Comparison of ENCODE assay signal across 25 mouse cellular contexts in genomic region chr9:86351491-86351890, GRCm38 (mm10).
"Had no signal": no experiment of that assay in that cellular context is flagged by ENCODE, and none has a peak within 500 bp of the region (broad histone marks: within the 10 kb centered on the region; RNA-seq: fewer than 3 reads in every experiment).

No protein-coding gene starts in this region.

- H3K9me3 ChIP-seq: heart, embryonic 12.5 days; hindbrain, embryonic 12.5 days; hindbrain, embryonic 15.5 days; intestine, embryonic 15.5 days; kidney, embryonic 15.5 days; limb, embryonic 10.5 days; limb, embryonic 12.5 days had no signal

- H3K27me3 ChIP-seq: heart, embryonic 12.5 days; hindbrain, embryonic 12.5 days; hindbrain, embryonic 15.5 days; intestine, embryonic 15.5 days; kidney, embryonic 15.5 days; limb, embryonic 12.5 days had no signal

- DNase-seq: forebrain, postnatal 0 days; gastrocnemius, postnatal 14 days; gastrocnemius, postnatal 36 days; heart, adult 11 months; heart, adult 2 months; heart, postnatal 10 days; heart, postnatal 4 days; kidney, adult 2 months; kidney, adult 9 months; kidney, postnatal 14 days; kidney, postnatal 36 days; layer of hippocampus, adult 9-11 months; layer of hippocampus, postnatal 36 days; liver had no signal

- H3K9ac ChIP-seq: forebrain, postnatal 0 days; heart, embryonic 12.5 days; hindbrain, embryonic 12.5 days; hindbrain, embryonic 15.5 days; intestine, embryonic 15.5 days; kidney, embryonic 15.5 days; limb, embryonic 12.5 days had no signal

- H3K36me3 ChIP-seq: heart, embryonic 12.5 days; hindbrain, embryonic 10.5 days; hindbrain, embryonic 12.5 days; hindbrain, embryonic 15.5 days; intestine, embryonic 15.5 days; kidney, embryonic 15.5 days; limb, embryonic 10.5 days; limb, embryonic 12.5 days had no signal

- H3K4me3 ChIP-seq: heart, adult 2 months; heart, embryonic 12.5 days; hindbrain, embryonic 10.5 days; hindbrain, embryonic 12.5 days; hindbrain, embryonic 15.5 days; intestine, embryonic 15.5 days; kidney, embryonic 15.5 days; limb, embryonic 10.5 days; limb, embryonic 12.5 days had no signal

- H3K4me1 ChIP-seq: heart, embryonic 12.5 days; hindbrain, embryonic 10.5 days; hindbrain, embryonic 12.5 days; hindbrain, embryonic 15.5 days; intestine, embryonic 15.5 days; kidney, embryonic 15.5 days; limb, embryonic 10.5 days; limb, embryonic 12.5 days had no signal

- H3K27ac ChIP-seq: heart, adult 2 months; hindbrain, embryonic 10.5 days; hindbrain, embryonic 12.5 days; intestine, embryonic 15.5 days; kidney, embryonic 15.5 days; kidney, postnatal 0 days; limb, embryonic 10.5 days; limb, embryonic 12.5 days had no signal

- H3K4me2 ChIP-seq: heart, embryonic 12.5 days; hindbrain, embryonic 12.5 days; hindbrain, embryonic 15.5 days; intestine, embryonic 15.5 days; kidney, embryonic 15.5 days; limb, embryonic 12.5 days had no signal

- ATAC-seq: forebrain, postnatal 0 days; inflammation-experienced regulatory T-cells, adult 6 months; intestine, embryonic 15.5 days; intestine, postnatal 0 days had no signal
